Mouse (Mus musculus): Measurements from ENCODE around the gene Uox. TPM values are rescaled to one million over a fixed set of nuclear protein-coding genes. Genes with fewer than 3 reads are reported as not detected.

Gene Uox
- total RNA-seq (2023), result not detected in 2 replicates

DNA sequence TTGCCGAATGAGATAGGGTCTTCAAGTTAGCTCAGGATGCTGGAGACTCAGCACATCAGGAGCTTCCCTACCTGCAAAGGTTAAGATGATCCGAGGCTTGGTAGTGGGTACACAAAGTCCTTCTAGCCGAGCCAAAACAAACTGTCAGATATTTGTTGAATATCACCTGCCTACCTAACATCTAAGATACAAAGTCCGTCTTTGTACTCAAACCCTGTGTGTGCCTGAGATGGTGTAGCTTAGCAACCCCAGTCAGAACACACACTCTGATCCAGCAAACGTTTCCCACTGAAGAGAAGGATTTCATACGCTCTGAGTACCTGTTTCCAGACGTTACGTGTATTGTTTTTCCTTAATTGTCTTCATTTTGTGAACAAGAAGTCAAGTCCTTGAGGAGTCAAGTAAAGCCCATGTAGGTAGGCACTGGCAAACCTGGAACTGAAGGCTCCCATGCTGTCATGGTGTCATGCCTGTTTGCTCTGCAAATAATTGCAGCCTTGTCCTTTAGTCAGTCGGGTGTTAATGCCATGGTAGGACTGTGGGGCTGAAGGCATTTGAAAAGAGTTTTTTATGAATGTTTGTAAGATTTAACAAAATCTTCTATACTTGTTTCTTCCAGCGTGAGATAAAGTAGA is at the start of gene Uox:
Gene Uox, plus strand, starts transcription at position 279 of the 635 bp plus-strand sequence.

DNA sequence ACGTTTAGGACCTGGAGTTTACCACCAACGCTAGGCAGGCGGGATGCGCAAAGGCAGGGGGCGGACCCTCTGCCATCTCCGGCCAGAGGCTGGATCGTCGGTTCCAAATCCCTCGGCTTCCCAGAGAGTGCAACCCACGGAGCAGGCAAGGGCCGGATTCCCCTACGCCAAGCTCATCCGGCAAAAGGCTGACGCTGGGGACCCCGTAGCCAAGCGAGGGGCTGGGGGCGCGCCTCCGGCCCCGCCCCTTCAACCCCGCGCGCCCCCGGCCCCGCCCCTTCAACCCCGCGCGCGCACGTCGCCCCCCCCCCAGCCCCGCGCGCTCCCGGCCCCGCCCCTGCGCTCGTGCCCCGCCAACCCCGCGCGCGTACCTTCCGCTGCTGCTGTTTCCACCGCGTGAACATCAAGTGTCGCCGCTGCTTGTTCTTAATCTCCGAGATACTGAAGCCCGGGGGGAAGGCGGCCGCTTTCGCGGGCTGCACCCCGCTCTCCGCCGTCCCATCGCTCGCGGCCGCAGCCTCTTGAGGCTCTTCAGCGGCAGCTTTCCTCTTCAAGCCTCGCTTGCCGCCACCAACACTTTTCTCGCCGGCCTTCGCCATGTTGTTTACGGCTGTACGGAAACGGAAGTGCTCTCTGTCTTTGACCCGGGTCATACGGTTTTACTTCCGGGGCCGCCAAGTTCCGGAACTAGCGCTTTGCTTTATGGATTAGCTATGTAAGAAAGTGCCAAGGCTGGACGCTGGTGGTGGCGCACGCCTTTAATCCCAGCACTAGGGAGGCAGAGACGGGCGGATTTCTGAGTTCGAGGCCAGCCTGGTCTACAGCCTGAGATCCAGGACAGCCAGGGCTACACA is 49.2 kb upstream of the Uox start, which contains the start of gene Rpf1:
Gene Rpf1, minus strand, starts transcription at position 632 of the 854 bp plus-strand sequence.

DNA sequence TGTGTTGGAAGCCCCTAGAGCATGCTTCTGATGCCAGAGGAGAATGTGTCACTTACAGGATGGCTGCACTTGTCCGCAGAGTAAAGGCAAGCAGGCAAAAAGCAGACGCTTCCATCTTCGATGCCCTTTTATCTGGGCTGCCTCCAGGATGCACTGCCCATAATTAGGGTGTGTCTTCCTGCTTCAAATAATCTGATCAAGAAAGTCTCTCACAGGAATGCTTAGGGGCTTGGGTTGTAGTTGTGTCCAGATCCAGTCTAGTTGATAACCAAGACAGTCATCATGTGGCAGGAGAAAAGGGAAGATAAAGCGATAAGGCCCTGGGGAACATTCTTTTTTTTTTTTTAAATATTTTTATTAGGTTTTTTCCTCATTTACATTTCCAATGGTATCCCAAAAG is 45.3 kb downstream of the Uox start, which contains the start of gene Dnase2b:
Gene Dnase2b, minus strand, starts transcription at position 101 of the 400 bp plus-strand sequence.

DNA sequence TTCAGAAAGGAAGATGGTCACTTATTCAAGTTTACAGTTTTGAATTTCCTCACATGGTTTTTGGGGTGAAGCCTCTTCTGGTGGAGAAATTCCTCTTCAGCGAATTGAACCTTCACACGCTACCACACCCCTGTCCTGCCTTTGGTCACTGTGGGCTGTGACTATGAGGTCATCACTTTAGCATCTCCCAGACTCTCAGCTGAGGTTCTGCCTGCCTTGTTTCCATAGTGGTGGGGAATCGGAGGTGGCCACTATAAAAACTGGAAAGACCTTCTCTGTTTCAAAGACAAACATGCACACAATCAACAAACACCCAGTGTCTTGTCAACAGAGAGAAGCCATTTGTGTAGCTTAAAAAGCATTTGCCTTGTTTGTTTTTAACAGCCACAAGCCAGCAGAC is 81.0 kb downstream of the Uox start, which contains the start of gene 4930503B20Rik:
Gene 4930503B20Rik, minus strand, starts transcription at position 101 of the 400 bp plus-strand sequence.

Other genes with a start within 250 kb of the Uox start
- gene Ssx2ip, start 165.8 kb upstream of the Uox start, total RNA-seq (2023), result 3.3 and 3.9 TPM in 2 replicates
- 22.2 and 23.3 TPM in 2 replicates for gene Ctbs, start 120.6 kb upstream of the Uox start, total RNA-seq (2023)
- 4.6 TPM in 2 replicates for gene Spata1, start 70.7 kb upstream of the Uox start, total RNA-seq (2023)
- 217 and 298 TPM in 2 replicates for gene Gng5, start 70.6 kb upstream of the Uox start, total RNA-seq (2023)
- 55.1 and 56.0 TPM in 2 replicates for gene Rpf1, start 49.0 kb upstream of the Uox start, total RNA-seq (2023)
- 0.19 TPM in 1 of 2 replicates, not detected in the other for gene Dnase2b, start 45.2 kb downstream of the Uox start, total RNA-seq (2023)
- not detected in 2 replicates for gene 4930503B20Rik, start 80.9 kb downstream of the Uox start, total RNA-seq (2023)
- not detected in 2 replicates for gene Samd13, start 115.2 kb downstream of the Uox start, total RNA-seq (2023)
- 37.5 and 41.9 TPM in 2 replicates for gene Prkacb, start 242.6 kb downstream of the Uox start, total RNA-seq (2023)

Measured in neutrophil, adult 65 days (primary cell).